Mouse (Mus musculus) Patski (cell line): ENCODE measurements at regions not wholly inside any gene's neighbourhood (a gene's known extent, or its start where the extent isn't known, plus 50 kb on each side); places are given as distances from the start of the nearest gene placed in this dataset.

Source experiments
- ATAC-seq: fragments of 100-300 bp; one replicate; pipeline ENCODE4 v1.8.0; 2021
- CTCF ChIA-PET: fragments of 350-600 bp; sonication (Branson Sonifier 250); formaldehyde crosslinking; loops from one replicate; lab custom pipeline; 2022; ENCODE audit warnings: inconsistent platforms; lab: Charles Lee
- POLR2A ChIA-PET: fragments of 350-600 bp; sonication (Branson Sonifier 250); formaldehyde crosslinking; loops from one replicate; lab custom pipeline; 2022; ENCODE audit warnings: antibody characterized with exemption, inconsistent platforms; lab: Charles Lee
- DNase-seq: peaks from one replicate; pipeline ENCODE4 v3.0.0-alpha.2; 2011; ENCODE audit warnings: low read depth, low spot score
- H3K27me3 ChIP-seq: fragments of 371-371 bp; one replicate; pipeline ENCODE4 v1.5.1; 2021
- CTCF ChIP-seq: fragments of 100-300 bp; IDR thresholded peaks from one replicate; pipeline ENCODE4 v1.5.1; 2021
- in situ Hi-C: fragments of 300-500 bp; cut with MboI; formaldehyde crosslinking; loops from 3 replicates; pipeline ENCODE4 v1.11.1; 2018; ENCODE audit warnings: low pct_unique_long_range_greater_than_20kb, mixed read lengths

DNA sequence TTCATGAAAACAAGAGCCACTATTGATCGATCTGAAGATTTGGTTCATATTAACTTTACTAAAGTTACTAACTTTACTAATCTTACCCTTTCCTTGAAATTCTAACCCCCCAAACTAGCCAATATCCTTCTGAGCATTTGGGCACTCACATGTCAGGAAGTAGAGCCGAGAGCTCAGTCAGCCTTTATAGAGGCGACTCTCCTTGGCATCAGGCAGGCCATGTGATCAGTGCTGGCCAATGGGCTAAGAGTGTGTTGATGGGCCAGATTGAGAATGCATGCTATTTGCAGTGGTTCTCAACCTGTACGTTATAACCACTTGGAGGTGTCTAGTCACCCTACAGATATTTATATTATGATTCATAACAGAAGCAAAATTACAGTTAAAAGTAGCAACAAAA lies 69.6 kb upstream of the Slc35b4 start:
- ATAC-seq, result no peak
- ChIA-PET CTCF (no interaction called here), POLR2A (no interaction called here)
- H3K27me3 ChIP-seq, result no peaks in the 10 kb centered on the region
- DNase-seq, result no peak
- TF ChIP-seq CTCF, result no peak
- in situ Hi-C loops, result no loop called here

DNA sequence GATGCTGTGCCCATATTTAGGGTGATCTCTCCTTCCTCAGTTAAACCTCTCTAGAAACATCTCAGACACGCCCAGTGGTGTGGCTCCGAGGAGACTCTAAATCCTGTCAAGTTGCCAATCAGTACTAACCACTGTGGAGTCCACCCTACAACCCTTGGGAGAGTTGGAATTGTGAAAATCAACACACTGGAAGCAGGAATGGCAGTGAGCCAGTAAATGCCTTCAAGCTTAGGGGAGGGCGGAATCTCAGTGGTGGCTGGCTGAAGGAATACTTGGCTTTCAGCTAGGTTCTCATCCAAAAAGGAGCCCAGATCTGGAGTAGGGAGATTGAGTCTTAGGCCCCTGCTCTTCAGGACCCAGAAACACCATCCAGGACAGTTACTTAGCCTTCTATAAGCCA lies 66.1 kb upstream of the Slc35b4 start:
- DNase-seq (no peak), ATAC-seq (no peak)
- ChIA-PET CTCF (interaction anchor here (1.3 to 2.1 kb wide), 2 partner anchors 13 to 27 kb away, joined by 4 to 5 read pairs; no protein-coding TSS in a partner anchor), POLR2A (no interaction called here)
- no peak for TF ChIP-seq CTCF
- in situ Hi-C loops, result no loop called here
- H3K27me3 ChIP-seq, result no peaks in the 10 kb centered on the region

DNA sequence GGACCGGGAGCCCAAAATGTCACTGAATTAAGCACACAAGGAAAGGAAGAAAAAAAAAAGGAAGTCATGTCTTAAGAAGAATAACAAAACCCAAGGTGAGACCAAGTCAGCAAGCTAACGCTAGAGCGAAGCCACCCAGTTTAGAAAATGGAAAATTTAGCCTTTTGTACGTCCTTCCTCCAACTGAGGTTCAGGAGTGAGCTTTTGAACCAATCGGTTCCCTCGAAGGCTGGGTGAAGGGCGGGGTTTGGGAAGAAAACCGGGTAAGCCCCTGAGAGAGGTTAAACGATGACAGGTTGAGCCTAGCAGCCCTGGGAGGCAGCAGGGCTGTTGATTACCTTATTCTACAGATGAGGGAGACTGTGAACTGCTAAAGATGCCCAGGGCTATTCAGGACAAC lies 65.6 kb upstream of the Slc35b4 start:
- ATAC-seq (no peak), DNase-seq (no peak)
- ChIA-PET CTCF (interaction anchor here (1.1 to 2.1 kb wide), 3 partner anchors 13 to 27 kb away, joined by 3 to 5 read pairs (median 4); no protein-coding TSS in a partner anchor), POLR2A (interaction anchor here (0.9 kb wide), 1 partner anchor 11 kb away, joined by 3 read pairs; no protein-coding TSS in a partner anchor)
- TF ChIP-seq CTCF, result no peak
- no peaks in the 10 kb centered on the region for H3K27me3 ChIP-seq
- in situ Hi-C loops, result no loop called here

DNA sequence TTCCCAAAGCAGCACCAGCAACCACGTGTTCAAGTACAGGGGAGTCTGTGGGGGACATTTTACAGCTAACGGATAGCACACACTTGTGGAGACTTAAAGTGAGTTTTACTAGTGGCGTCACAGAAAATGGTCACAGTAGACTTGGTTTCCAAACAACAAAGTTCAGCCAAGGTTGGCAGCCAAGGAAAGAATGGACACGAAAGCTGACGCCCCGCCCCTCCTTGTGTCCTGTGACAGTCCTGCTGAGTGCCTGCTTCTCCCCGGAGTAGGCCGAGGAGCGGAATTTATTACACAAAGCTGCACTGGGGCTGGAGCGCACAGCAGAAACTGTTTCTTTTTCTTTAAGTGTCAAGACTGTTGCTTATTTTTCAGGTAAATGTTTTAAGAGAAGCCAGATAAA lies 58.2 kb upstream of the Slc35b4 start:
- no peak for TF ChIP-seq CTCF
- in situ Hi-C loops, result loop anchor here (5.0 kb wide), 1 partner anchor 37 kb away; no protein-coding TSS in a partner anchor
- POLR2A ChIA-PET, result no interaction called here
- ATAC-seq (peak; percentile 20), DNase-seq (no peak)
- H3K27me3 ChIP-seq, result no peaks in the 10 kb centered on the region
- CTCF ChIA-PET, result interaction anchor here (1.3 kb wide), 1 partner anchor 40 kb away, joined by 4 read pairs; no protein-coding TSS in a partner anchor

DNA sequence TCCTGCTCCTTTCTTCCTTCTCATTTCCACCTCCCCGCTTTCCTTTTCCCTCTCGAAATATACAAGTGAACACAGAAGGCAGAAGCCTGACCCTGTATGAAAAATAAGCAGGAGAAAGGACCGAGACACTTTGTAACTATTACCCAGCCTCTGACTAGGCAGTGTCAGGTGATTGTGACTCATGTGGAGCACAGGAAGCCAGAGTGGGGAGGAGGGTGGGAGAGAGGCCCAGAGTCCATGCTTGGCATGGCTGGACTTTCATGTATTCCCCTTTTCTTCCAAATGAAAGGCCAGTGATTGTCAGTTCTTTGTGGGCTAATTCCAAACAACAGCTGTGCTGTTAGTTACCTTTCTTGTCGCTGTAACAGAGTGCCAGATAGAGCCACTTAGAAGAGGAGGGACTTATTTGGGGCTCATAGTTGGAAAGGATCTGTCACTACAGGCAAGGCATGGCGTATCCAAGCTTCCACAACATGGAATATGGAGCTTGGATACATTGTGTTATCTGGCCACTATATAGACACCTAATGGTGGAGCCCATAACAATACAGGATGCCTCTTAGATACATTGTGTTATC lies 57.6 kb upstream of the Slc35b4 start:
- in situ Hi-C loops, result loop anchor here (5.0 kb wide), 1 partner anchor 38 kb away; no protein-coding TSS in a partner anchor
- ChIA-PET POLR2A (no interaction called here), CTCF (interaction anchor here (1.3 kb wide), 1 partner anchor 40 kb away, joined by 4 read pairs; no protein-coding TSS in a partner anchor)
- ATAC-seq (peak; percentile 41), DNase-seq (no peak)
- no peaks in the 10 kb centered on the region for H3K27me3 ChIP-seq
- TF ChIP-seq CTCF, result no peak

DNA sequence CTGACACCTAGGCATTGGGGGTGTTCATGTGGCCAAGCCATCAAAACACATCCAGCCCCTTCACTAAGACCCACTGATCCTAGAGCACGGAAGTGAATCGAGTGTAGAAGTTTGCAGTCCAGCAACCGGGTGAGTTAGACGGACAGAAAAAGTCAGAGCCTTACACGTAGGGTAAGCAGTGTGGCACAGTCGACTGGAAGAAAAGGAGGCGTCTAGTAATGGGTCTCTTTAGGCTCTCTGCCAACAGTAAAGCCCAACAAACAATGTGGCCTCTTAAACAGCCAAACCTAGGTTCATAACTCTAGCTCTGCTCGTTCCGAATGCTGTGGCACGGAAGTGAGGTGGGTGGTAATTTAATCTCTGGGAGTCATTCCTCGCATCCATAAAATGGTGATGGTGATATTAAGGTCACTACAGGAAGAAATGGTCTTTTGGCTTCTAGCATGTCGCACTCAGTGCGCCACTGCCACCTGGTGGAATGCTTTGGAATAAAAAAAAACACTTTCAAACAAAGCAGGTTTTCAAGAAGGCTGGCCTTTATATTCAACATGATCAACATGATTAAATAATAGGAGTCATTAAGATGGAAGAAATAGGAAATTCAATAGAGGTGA lies 54.0 kb upstream of the Slc35b4 start:
- DNase-seq (no peak), ATAC-seq (no peak)
- in situ Hi-C loops, result no loop called here
- no peaks in the 10 kb centered on the region for H3K27me3 ChIP-seq
- TF ChIP-seq CTCF, result peak; percentile 90
- POLR2A ChIA-PET, result no interaction called here
- CTCF ChIA-PET, result interaction anchor here (1.3 kb wide), 1 partner anchor 37 kb away, joined by 7 read pairs; no protein-coding TSS in a partner anchor

DNA sequence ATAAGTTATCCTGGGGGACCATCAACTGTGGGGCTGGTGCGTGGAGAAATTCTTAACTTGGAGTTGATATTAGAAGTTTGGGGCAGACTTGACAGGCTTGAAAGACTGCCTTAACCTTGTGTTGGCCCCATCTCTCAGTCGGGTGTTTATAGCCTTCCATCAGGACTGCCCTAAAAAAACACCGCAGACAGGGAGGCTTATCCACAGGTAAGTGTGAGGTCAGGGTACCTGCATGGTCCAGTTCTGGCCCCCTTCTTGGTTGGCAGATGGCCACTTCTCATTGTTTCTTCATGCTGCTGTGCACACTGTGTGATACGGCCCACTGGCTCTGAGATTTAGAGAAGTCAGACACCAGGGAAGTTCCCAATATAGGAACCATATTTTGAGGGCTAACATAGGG lies 50.2 kb upstream of the Slc35b4 start:
- TF ChIP-seq CTCF, result no peak
- DNase-seq (no peak), ATAC-seq (no peak)
- ChIA-PET POLR2A (no interaction called here), CTCF (no interaction called here)
- no peaks in the 10 kb centered on the region for H3K27me3 ChIP-seq
- in situ Hi-C loops, result no loop called here
